Mouse (Mus musculus) E14TG2a.4 (cell line): Measurements from ENCODE around the gene Rbm47.

ENCODE experiments used
- CTCF ChIP-seq: conservative IDR thresholded peaks from 2 replicates; pipeline ENCODE4 v1.5.1; 2014; ENCODE audit warnings: low read length
- POU5F1 ChIP-seq: IDR thresholded peaks from 2 replicates; pipeline ENCODE4 v1.6.1; 2014; ENCODE audit warnings: low read length, borderline replicate concordance

- no peak for TF ChIP-seq CTCF
- no peak for TF ChIP-seq POU5F1
Observed at GRCm38 (mm10) chr5:66149571-66149970, 23.3 kb downstream of the Rbm47 start.
